Mouse (Mus musculus) cerebellum, postnatal 10 days (tissue): ENCODE data around the gene Ifit3b.
"Not testable (repeated sequence)": the region's sequence is repeated elsewhere in the genome, so short reads cannot be mapped to it uniquely, and the experiment has no call there.

Experiments
- DNase-seq, 2 experiments: peaks; one replicate each; pipeline ENCODE4 v3.0.0; 2021; ENCODE audit warnings: mixed read lengths in 2 of 2

Ifit3b gene

GRCm38 (mm10) chr19:34610118-34610517, 2.3 kb downstream of the Ifit3b start:
- DNase-seq, result not testable (repeated sequence)

GRCm38 (mm10) chr19:34612243-34613001, 4.7 kb downstream of the Ifit3b start:
- not testable (repeated sequence) for DNase-seq

DNA sequence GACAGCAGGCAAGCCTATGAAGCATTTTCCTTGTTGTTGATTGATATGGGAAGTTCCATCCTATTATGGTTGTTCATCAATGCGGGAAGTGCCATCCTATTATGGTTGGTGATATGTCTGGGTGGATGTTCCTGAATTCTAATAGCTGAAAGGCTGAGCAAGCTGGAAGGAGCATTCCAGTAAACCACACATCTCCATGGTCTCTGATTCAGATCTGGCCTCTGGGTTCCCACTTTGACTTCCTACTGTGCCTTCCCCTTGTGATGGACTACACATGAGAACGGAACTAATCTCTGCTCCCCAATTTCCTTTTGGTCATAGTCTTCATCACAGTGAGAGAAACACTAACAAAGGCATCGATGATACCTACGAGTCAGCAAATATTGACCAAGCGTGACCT, 13.1 kb downstream of the Ifit3b start:
- DNase-seq, result no peak

DNA sequence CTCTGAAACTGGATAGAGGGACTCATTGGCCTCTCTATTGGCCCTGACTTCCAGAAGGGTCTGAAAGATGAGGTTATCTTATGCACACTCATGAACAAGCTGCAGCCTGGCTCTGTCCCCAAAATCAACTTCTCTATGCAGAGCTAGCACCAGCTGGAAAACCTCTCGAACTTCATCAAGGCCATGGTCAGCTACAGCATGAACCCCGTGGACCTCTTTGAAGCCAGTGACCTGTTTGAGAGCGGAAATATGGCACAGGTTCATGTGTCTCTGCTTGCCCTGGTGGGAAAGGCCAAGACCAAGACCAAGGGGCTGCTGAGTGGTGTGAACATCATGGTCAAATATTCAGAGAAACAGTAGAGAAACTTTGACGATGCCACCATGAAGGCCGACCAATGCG, 16.0 kb downstream of the Ifit3b start:
- DNase-seq, result no peak

DNA sequence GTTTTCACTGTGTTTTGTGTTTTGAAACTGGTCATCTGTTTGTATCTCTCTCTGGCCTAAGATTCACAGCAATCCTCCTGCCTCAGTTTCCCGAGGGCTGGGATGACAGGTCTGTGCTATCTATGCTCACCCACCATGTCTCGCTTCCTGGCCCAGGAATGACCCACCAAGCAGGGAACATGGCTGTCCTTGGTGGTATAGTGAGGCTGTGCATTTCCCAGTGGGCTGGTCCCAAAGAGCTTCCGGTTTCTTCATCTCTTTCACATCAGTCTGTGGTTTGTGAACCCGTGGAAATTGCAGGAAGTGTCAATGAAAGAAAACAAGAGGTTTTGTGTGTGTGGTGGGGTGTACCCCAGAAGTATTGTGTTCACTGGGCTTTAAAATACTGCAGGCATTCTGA, 16.9 kb downstream of the Ifit3b start:
- no peak for DNase-seq

- no peak for DNase-seq
Observed at GRCm38 (mm10) chr19:34627496-34627895, 19.7 kb downstream of the Ifit3b start.

DNA sequence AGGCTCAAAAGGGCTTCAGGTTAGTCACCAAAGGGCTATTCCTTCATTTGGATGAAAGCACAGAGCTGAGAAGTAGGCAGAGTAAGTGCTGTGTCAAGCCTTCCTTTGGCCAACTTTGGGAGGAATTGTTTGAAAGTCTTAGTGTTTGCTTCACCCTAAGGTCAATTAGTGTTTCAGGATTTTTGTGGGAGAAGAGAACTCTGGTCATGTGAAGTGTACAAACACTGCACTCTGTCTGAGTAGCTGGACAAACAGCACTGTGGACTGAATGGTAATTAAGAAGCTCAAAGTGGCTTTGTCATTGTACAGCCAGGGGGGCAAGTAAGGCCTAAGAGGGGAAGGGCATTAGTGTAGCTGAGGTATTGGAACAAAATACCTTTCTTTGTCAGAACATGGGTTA, 23.7 kb downstream of the Ifit3b start:
- DNase-seq, result no peak

GRCm38 (mm10) chr19:34633484-34633883, 25.7 kb downstream of the Ifit3b start:
- no peak for DNase-seq

DNA sequence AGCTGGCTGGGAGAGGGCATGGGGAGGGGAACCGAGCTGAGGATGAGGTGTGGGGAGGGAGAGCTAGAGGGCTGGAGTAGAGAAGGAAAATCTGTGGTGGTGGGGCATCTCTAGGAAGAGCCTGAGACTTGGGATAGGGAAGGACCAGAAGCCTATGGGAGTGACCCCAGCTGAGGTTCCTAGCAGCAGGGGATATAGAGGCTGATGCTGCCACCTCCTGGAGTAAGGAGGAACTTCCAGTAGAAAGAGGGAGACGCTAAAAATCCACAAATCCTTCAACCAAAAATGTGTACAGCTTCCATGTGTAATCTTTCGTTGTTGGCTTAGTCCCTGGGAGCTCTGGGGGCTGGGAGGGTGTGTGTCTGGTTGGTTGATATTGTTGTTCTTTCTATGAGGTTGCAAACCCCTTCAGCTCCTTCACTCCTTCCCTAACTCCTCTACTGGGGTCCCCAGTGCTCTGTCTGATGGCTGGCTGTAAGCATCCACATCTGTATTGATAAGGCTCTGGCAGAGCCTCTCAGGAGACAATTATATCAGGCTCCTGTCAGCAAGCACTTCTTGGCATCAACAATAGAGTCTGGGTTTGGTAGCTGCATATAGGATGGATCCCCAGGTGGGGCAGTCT, 29.3 kb downstream of the Ifit3b start:
- DNase-seq, result peak; percentile 53 to 62

DNA sequence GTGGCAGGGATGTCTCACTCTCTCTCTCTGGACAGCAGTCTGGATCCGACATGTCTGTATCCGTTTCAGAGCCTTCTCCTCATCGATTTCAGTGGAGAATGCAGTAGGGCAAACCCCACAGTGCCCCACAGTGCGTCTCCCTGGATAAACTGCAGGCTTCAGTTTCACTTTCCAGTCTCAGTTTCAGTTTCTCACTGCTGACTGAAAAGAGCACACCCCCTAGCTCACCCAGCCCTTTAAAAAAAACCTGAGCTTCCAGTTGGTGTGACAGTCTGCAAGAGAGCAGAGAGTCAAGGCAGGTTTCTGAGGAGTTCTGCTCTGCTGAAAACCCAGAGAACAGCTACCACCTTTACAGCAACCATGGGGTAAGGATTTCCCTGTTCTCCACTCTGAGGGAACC, 32.9 kb downstream of the Ifit3b start, which contains the start of the genes Ifit1bl2 and Ifit1:
Gene Ifit1bl2 (minus strand): TSS at position 121 of the 400 bp plus-strand sequence.
Gene Ifit1 (plus strand): TSS at position 249 of the 400 bp plus-strand sequence.
- no peak for DNase-seq

DNA sequence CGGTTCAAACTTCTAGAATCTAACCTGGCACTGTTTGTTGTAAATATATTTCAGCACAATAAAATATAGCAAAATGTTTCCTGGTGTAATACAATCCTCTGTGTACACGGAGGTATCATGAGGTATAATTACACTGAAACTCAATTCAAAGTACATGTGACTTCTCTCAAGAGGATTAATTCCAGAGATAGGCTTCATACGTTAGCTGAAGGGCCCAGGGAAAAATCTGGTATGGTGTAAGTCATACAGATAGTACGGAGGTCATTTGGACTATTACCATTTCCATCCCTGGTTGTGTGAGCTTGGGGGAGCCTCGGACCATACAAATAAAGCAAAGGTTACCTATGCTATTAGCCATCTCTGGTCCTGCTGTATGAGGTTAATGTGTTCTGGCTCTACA, 34.8 kb downstream of the Ifit3b start:
- DNase-seq, result no peak

DNA sequence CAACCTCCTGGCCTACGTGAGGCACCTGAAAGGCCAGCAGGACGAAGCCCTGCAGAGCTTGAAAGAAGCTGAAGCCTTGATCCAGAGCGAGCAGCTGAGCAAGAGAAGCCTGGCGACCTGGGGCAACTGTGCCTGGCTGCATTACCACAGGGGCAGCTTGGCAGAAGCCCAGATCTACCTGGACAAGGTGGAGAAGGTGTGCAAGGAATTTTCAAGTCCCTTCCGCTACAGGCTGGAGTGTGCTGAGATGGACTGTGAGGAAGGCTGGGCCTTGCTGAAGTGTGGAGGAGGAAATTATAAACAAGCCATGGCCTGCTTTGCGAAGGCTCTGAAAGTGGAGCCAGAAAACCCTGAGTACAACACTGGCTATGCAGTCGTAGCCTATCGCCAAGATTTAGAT, 39.9 kb downstream of the Ifit3b start:
- peak; percentile 6 to 10 for DNase-seq

DNA sequence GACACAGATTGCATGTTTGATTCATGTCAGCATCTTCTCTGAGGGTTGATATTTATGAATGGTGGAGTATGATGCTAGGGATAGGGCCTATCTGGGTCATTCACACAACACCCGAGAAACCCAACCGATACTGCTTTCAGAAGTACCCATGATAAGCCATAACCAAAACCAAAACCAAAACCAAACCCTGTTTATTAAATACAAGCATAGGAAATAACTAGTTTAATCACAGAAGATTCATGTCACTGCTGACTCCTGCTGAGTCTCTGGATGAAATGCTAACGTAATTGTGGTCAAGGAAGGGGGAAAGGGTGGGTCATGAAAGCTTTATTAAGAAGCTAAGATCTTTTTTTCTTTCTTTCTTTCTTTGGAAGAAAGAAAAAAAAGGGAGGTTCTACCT, 42.5 kb downstream of the Ifit3b start:
- DNase-seq, result no peak

DNA sequence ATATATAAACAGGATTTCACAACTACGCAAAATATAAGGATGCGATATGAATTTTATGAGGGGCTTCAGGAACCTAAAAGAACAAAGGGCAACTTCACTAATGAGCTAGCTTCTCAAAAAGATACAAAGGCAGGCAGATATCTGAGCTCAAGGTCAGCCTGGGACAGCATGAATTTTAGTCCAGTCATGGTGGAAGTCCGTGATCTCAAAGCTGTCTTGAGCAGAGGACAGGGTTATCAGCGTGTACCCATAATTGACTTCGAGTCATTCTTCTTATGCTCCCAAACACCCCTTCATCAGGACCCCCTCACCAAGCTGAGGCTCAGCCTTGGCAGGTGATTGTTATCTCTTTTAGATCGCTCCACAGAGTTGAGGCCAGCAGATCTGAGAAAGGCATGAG, 43.2 kb downstream of the Ifit3b start:
- no peak for DNase-seq

DNA sequence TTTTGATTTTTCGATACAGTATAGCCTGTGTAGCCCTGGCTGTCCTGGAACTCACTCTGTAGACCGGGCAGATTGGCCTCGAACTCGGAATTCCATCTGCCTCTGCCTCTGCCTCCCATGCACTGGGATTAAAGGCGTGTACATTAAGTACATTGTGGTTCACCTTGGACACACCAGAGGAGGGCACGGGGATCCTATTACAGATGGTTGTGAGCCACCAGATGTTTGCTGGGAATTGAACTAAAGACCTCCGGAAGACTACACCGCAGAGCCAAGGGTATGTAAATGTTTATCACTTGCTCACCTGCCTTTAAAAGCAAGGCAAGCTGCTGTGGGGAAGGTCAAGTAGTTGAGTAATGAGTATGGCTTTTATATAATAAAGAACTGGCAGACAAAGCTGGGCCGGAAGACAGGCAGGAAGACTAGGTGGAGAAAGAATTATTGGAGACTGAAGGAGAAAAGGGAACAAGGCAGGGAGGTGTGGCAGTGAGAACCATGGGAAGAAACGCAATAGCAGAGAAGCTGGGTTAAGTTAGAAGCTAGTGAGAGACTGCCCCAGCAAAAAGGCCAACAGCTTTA, 47.5 kb downstream of the Ifit3b start:
- no peak for DNase-seq

DNA sequence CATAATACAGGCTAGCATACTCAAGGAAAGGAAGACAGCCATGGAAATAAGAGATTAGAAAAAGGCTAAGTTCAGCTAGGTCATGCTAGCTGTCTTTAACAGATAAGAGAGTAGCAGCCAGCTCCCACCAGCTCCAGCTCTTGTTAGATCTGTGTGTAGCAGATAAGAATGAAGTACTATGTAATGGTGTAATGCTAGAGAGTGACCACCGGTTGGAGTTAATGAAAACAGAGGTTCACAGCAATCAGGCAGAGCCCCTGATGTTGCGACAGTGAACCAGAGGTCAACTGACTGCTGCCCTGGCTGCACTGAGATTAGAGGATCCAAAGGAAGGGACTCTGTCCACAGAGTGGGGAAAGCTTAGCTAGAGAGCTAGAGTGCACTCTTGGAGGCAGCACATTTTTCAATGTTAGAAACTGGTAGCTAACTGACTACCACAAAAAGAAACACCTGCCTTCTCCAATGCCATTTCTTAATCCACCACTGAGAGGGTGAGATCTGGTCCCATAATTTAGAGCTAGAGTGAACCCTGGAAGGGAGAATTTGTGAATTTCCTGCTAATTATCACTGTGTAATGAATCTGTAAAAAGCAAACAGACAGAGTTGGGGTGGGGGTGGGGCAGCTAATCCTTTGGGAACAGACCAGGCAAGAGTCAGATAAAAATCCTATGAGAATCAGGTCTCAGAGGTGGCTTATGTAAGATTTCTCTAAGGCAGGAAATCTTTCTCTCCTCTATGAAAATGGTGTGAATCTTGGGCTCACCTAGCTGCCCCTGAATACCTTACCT, 48.9 kb downstream of the Ifit3b start:
- DNase-seq, result no peak

DNA sequence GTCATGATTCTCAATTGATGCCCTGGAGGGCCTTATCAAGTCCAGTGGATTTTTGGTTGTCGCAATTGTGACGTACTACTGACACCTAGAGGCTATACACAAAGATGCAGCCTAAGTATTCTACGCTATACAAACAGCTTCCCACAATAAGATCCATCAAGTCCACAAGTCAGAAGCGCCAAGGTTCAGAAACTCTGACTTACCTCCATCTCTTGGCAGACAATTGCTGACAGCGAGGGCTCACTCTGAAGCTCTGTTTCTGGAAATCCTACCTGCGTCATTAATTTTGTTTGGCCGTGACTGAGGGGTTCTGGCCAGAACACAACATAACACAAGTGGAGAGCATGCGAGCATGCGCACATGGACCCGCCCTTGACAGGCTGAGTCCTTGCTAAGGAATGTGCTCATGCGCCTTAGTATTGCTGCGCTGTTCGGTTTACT, 54.3 kb downstream of the Ifit3b start:
- DNase-seq, result peak; percentile 69 to 77

GRCm38 (mm10) chr19:34662740-34663139, 55.0 kb downstream of the Ifit3b start:
- DNase-seq, result no peak
